Mouse (Mus musculus) layer of hippocampus, postnatal 25 days (tissue): Measurements from ENCODE around the gene Mto1. TPM values are rescaled to one million over a fixed set of nuclear protein-coding genes. Genes with fewer than 3 reads are reported as not detected.
A peak's percentile ranks its signal among the peaks of the same experiment; 100 is the strongest.
"Not testable (repeated sequence)": the region's sequence is repeated elsewhere in the genome, so short reads cannot be mapped to it uniquely, and the experiment has no call there.

Experiments used
- DNase-seq, 2 experiments: peaks; one replicate each; pipeline ENCODE4 v3.0.0; 2022; ENCODE audit warnings: mixed read lengths in 2 of 2, low spot score in 1 of 2; ENCODE audit errors: extremely low spot score in 1 of 2
- total RNA-seq, 2 experiments: library from RNA; stranded (reverse); gene quantifications; 2 replicates each; pipeline ENCODE4 v1.2.3; 2021

The Mto1 gene
- total RNA-seq, 2 experiments from 2014 or later = 20.6 to 23.7 TPM

GRCm38 (mm10) chr9:78475383-78475780, 27.4 kb downstream of the Mto1 start:
- no peak for DNase-seq

- no peak for DNase-seq
Observed at GRCm38 (mm10) chr9:78475873-78476272, 27.9 kb downstream of the Mto1 start.

- no peak for DNase-seq
Observed at GRCm38 (mm10) chr9:78476531-78477020, 28.6 kb downstream of the Mto1 start.

GRCm38 (mm10) chr9:78477021-78477551, 29.1 kb downstream of the Mto1 start:
- no peak for DNase-seq

GRCm38 (mm10) chr9:78478009-78478605, 30.1 kb downstream of the Mto1 start:
- DNase-seq = not testable (repeated sequence)

- not testable (repeated sequence) for DNase-seq
Observed at GRCm38 (mm10) chr9:78479308-78479707, 31.3 kb downstream of the Mto1 start.

- DNase-seq = not testable (repeated sequence)
Observed at GRCm38 (mm10) chr9:78480227-78480626, 32.2 kb downstream of the Mto1 start.

- DNase-seq = peak; percentile 58 to 66
Observed at GRCm38 (mm10) chr9:78480706-78481358, 32.8 kb downstream of the Mto1 start.

- peak; percentile 90 to 91 for DNase-seq
Observed at GRCm38 (mm10) chr9:78481423-78482331, 33.7 kb downstream of the Mto1 start.

GRCm38 (mm10) chr9:78482386-78482785, 34.4 kb downstream of the Mto1 start:
- DNase-seq = no peak

GRCm38 (mm10) chr9:78484660-78485059, 36.7 kb downstream of the Mto1 start:
- no peak for DNase-seq

GRCm38 (mm10) chr9:78488021-78488420, 40.0 kb downstream of the Mto1 start:
- DNase-seq = not testable (repeated sequence)

GRCm38 (mm10) chr9:78488890-78489420, 40.9 kb downstream of the Mto1 start, which contains the start of gene Eef1a1:
Gene Eef1a1 (minus strand): TSS chr9:78489151.
- peak; percentile 18 to 31 for DNase-seq

GRCm38 (mm10) chr9:78491169-78491568, 43.2 kb downstream of the Mto1 start:
- no peak for DNase-seq

GRCm38 (mm10) chr9:78492254-78492653, 44.2 kb downstream of the Mto1 start:
- no peak for DNase-seq

- no peak for DNase-seq
Observed at GRCm38 (mm10) chr9:78493171-78493570, 45.2 kb downstream of the Mto1 start.

- DNase-seq = no peak
Observed at GRCm38 (mm10) chr9:78500386-78500785, 52.4 kb downstream of the Mto1 start.

- DNase-seq = no peak
Observed at GRCm38 (mm10) chr9:78501284-78501683, 53.3 kb downstream of the Mto1 start.

GRCm38 (mm10) chr9:78503223-78504079, 55.4 kb downstream of the Mto1 start:
- DNase-seq = no peak
